Mouse (Mus musculus): ENCODE results near the gene Tas1r1.

DNA sequence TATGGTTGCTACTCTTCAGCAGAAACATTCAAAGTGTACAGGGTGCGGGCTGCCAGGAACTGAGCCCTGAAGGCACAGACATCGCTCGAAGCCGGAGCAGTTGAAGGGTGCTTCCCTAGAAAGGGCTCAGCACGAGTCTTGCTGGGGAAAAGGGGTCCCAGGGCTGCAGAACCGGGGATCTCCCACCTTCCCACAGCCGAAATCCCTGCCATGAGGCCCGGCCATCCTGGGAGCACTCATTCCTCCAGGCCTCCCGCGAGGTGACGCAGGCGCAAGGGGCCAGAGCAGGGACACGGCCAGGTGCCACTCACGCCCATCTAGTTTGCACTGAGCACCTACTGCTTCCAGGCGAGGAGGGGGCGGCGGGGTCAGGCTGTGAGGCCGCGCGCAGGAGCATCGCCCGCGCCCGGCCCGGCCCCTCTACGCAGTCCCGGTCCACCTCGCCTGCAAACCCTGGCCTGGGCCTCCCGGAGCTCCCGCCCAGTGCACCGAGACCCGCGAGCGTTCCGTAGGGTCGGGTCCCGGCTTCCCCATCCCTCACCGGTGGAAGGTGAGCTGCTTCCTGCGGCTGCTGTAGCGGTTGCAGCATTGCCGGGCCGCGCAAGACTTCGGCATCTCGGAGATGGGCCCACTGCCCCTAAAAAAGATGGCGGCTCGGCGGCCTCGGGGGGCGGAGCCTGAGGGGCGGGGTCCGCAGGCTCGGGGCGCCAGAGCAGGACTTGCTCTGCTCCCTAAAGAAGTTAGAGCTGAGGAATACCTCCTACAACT is 49.8 kb downstream of the Tas1r1 start, which contains the start of gene Thap3:
- TF ChIP-seq CTCF (conservative IDR thresholded peaks at IDR 0.05; ENCODE audit: low read length) (no peak), NANOG (IDR thresholded peaks at IDR 0.05; ENCODE audit: borderline replicate concordance, low read length) (no peak)

Data from E14TG2a.4 (cell line).